Mouse (Mus musculus): ENCODE results near the gene 3110040N11Rik. TPM values are rescaled to one million over a fixed set of nuclear protein-coding genes. Genes with fewer than 3 reads are reported as not detected.
A peak's percentile ranks its signal among the peaks of the same experiment; 100 is the strongest.
"Not testable (repeated sequence)": the region's sequence is repeated elsewhere in the genome, so short reads cannot be mapped to it uniquely, and the experiment has no call there.

3110040N11Rik gene
- total RNA-seq (2021) = 10 to 100 TPM; 27.5 to 29.4 TPM
- long read RNA-seq, experiment 1, transcript 3110040N11Rik-201 (5 exons, 887 nt) = major isoform, 5 of 13 reads
- long read RNA-seq, experiment 1, partial matches to known transcripts = 0 of 13 reads
- long read RNA-seq, experiment 1, other reads (novel, unspliced or antisense) = 8 of 13 reads
- long read RNA-seq, experiment 2, partial matches to known transcripts = 6 of 29 reads
- long read RNA-seq, experiment 2, other reads (novel, unspliced or antisense) = 19 of 29 reads

DNA sequence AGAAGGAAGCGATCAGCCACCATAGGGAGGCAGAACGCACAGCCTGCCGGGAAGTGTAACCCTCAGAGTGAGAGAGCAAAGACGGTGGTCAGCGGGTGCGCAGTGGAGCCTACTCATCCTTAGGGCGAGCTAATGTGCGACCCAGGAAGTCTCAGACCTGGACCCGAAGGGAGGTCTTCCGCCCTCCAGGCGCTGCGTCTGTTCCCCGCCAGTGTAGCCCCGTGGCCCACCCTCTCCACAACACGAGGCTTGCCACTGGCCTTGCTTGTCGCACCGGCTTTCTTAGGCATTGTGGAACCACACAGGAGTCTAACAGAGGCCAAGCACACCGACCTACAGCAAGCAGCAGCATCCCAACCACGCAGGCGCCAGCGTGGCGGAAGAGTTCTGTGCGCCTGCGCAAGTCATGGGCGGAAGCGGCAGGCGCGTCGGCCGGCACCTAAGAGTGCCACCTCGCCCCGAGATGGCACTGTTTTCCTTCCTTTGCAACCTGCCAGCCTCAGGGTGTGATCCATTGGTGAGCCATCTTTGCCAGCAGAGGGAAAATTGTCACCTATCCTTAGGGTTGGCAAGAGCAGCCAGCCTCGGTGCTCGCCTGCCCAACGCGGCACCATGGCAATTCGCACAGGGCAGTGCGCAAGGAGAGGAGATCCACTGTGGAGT is at the start of gene 3110040N11Rik:
Gene 3110040N11Rik, minus strand, starts transcription at position 384 of the 663 bp plus-strand sequence.
- DNase-seq (ENCODE audit: low spot score in 2 of 2) = peak; percentile 83 to 87

DNA sequence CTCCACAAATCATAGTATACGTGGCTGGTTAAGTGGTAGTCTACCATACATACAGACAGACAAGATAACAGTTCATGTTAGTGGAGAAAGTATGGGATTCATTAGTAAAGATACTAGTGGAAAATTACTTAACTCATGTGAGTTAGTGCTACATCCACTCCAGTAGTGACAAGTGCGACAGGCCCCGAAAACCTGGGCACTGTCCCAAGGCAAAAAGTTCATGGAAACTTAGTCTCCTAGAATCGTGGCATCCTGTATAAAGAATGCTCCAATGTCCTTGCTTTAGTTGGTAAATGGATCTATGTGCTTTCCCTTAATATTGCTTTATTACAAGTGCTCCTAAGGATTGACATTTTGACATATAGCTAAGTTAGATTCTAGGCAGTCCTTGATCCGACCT is 48.5 kb upstream of the 3110040N11Rik start:
- DNase-seq (ENCODE audit: low spot score in 2 of 2) = not testable (repeated sequence)

DNA sequence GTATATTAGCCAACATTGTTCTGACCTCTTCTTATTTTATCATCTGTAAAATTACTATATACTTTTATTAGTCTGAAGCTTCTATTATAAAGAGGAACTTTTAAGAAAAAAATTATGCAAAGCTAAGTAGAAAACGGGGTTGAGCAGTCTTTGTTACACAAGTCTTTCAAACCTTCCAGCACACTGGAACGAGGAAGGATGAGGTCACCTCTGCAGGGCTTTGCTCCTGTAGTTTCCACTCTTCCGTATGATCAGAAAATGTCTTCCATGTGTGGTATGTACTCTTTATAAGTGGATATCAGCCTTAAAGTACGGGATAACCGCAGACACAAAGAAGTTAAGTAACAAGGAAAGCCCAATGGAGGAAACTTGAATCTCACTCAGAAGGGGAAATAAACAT is 46.2 kb upstream of the 3110040N11Rik start:
- no peak for DNase-seq (ENCODE audit: low spot score in 2 of 2)

DNA sequence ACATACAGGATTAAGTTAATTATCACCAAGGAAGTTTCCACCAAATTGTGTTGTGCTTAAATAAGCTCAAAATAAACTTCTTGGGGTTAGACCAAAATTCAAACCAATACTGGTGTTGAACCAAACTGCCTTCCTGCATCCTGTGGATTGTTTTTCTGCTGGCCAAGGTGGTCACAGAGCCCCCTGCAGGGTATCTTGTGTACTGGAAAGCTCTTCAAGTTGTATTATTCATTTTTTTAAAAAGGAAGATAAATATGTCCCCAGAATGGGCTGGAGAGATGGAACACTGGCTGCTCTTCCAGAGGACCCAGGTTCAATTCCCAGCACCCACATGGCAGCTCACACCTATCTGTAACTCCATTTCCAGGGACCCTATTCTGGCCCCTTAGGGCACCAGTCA is 45.6 kb upstream of the 3110040N11Rik start:
- no peak for DNase-seq (ENCODE audit: low spot score in 2 of 2)

DNA sequence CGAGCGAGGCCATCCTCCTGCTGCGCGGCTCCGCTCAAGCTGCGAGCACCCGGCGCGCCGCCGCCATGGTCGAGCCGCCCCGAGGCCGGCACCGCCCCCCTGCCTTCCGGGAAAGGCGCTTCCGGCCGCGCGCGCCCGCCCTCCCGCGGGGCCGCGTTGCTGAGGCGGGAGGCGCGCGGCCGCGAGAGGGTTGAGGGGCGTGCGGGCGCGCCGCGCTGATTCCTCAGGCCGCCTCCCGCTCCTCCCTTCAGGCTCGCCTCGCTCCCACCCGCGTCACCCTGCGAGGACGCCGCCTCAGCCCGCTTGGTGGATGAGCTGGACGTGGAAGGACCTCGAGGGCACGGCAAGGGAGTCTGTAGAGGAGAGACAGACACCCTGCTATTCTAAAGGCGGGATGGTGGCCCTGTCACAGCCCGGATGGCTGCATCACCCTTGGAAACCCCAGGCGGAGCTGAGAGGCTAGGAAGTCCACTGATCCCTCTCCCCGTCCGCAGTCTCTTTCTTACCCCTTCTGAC is 40.2 kb upstream of the 3110040N11Rik start, which contains the start of gene Btbd1:
Gene Btbd1, minus strand, starts transcription at position 53 of the 516 bp plus-strand sequence.
- peak; percentile 78 to 82 for DNase-seq (ENCODE audit: low spot score in 2 of 2)

DNA sequence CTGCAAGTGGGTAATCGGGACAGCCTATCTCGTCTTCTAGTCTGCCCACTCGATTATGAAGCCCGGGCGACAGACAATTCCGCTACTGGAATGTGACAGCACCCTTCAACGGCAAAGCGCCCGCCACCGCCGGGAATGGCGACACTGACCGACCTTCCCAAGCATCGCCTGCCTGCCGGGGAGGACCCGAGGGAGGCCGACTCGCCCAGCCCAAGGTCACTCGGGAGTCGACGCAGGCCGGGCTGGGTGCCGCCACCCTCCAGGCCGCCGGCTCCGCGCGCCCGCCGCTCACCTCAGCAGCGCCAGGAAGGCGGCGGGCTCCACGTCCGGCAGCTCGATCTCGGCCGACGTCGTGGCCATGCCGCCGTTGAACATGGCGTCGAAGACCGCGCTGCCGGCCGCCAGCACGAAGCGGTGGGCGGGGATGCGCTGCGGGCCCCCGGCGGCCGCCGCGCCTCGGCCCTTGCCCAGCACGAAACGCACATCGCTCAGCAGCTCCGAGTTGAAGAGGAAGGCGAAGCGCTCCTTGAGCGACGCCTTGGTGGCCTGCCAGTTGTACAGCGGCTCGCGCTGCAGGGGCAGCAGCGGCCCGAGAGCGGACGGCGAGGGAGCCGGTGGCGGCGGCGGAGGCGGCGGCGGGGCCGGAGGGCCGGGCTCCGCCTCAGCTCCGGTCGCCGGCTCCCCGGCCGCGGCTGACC is 39.6 kb upstream of the 3110040N11Rik start:
- peak; percentile 45 to 64 for DNase-seq (ENCODE audit: low spot score in 2 of 2)

DNA sequence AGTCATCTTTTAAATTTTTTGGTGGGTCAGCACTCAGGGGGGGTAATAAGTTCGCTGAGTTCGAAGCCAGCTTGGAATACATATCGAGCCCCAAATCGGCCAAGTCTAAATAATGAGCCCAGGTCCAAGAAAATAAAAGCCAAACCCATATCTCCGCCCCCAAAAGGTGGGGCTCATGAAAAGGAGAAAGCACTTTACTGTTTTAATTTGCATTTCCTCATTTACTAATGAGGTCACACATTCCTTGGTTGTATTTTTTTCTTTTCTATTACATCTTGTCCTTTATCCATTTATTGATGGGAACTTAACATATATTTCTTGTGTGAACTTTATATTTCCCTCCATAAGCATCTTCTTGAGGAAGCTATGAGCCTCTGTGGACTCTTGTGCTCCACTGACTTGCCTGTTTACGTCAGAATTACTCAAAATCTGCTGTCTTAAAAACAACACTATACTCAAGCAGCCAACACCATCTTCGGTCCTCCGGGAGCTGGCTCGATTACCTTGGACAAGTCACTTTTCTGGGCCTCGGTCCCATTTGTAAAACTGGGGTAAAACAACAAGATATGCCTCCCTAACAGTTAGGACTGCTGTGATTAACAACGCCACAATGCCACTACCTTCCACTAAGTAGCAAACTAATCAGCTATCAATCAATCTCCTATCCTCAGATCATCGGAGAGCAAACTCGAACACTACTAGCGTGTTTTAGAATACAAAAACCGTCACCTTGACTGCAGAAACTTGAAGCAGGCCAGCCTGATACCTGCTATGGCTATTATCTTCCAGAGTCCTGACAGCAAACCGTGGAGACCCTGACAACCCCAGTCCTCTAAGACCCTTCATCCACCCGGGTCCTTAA is 38.8 kb upstream of the 3110040N11Rik start:
- peak in 1 of 2 experiments; percentile 13 for DNase-seq (ENCODE audit: low spot score in 2 of 2)

DNA sequence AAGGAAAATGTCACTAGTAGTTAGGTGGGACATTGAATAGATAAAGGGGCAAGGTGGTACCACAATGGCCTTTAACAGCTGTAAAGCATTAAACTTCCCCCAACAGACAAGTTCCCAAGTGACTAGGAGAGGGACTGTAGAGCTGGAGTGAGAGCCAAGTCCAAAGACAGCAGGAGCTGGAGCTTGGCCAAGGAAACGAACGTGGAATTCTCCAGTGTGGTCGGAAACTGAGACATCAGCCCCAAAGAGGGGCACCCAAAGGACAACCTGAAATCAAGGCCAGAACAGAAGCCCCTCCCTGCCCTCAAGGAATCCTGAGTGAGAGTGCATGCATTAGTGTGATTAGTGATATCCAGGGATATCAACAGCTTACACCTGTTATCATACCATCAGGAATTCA is 36.1 kb upstream of the 3110040N11Rik start:
- no peak for DNase-seq (ENCODE audit: low spot score in 2 of 2)

DNA sequence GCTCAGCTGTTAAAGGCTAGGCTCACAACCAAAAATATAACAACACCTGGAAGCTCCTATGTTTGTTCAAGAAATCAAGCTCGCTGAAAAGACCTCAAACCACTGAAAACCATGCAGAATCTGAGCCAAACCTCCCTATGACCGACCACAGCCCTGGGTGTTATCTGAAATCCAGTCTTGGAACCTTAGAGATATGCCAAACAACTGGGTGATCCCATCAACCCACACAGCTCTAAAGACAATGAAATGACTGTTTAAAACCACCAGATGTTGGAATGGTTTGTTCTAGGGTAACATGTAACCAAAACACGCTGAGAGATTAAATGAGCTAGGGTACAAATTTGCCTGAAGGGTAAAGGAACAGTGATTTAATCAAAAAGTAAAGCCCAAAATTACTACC is 35.6 kb upstream of the 3110040N11Rik start:
- DNase-seq (ENCODE audit: low spot score in 2 of 2) = no peak

DNA sequence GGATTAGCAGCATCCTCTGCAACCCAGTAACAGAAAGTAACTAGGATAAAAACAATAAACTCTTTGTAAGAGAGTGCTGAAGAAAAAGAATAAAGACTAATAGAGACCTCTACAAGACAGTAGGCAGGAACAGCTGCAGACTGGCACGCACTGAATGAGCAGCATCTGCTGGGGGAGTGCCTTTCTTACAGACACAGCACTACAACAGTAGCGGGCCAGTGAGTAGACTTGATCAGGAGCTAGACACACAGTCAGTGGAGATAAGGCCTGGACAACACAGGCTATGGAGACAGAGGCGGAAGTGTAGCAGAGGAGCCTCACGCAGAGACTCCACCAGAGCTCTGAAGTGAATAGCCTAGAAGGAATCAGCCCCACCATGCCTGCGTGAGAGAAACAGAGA is 16.8 kb upstream of the 3110040N11Rik start:
- DNase-seq (ENCODE audit: low spot score in 2 of 2) = no peak

DNA sequence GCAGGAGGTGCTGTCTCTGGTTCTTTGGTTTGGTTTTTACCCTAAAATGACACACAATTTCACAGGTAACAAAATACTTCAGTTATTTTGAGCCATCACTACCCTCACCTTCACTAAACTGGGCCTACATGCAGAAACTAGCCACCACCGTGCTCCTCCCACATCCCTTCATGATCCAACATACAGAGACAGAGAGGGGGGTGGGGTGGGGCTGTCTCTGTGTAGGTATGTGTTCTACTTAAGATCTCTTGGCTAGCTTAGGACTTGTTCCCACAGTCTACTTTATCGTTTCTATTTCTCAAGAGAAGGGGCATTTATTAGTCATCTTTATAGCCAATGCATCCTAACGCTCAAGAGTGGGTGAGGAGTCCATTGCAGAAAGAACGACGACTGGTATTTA is 742 bp downstream of the 3110040N11Rik start:
- DNase-seq (ENCODE audit: low spot score in 2 of 2) = no peak

DNA sequence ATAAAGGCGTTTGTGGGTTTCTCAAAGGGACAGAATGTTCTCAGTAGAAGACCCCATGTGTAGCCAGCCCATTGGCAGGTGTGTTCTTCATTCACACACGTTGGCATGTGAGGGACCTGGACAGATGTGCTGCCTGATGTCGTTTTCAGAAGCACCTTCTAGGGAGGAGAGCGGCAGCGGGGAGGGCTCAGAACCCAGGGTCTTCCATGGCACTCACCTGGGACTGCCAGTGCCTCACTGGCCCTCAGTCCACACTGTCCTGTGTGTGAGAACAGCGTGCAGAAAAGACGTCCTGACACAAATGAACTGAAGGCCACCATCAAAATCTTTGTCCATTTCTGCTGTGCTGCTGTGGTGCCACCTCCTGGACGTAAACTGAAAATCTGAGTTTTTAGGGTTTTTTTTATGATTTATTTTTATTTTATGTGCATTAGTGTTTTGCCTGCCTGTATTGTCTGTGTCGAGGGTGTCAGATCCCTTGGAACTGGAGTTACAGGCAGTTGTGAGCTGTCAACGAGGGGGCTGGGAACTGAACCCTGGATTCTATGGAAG is 11.5 kb downstream of the 3110040N11Rik start:
- no peak for DNase-seq (ENCODE audit: low spot score in 2 of 2)

DNA sequence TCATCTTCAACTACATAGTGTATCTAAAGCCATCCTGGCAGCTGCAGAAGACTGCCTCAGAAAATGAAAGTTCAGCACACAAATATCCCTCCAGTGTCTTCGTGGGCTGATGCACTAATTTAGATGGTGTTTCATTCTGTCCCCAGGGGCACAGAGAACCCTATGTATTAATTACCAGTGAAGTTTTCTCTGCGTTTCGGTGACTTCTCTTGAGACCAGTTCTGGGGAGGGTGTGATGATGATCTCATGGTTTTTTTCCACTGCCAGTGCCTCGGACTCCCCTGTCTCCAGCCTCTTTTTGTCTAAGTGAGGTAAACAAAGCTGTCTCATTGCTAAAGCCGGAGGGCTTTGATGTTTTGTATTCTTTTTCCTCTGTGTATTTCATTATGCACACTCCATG is 14.0 kb downstream of the 3110040N11Rik start:
- no peak for DNase-seq (ENCODE audit: low spot score in 2 of 2)

DNA sequence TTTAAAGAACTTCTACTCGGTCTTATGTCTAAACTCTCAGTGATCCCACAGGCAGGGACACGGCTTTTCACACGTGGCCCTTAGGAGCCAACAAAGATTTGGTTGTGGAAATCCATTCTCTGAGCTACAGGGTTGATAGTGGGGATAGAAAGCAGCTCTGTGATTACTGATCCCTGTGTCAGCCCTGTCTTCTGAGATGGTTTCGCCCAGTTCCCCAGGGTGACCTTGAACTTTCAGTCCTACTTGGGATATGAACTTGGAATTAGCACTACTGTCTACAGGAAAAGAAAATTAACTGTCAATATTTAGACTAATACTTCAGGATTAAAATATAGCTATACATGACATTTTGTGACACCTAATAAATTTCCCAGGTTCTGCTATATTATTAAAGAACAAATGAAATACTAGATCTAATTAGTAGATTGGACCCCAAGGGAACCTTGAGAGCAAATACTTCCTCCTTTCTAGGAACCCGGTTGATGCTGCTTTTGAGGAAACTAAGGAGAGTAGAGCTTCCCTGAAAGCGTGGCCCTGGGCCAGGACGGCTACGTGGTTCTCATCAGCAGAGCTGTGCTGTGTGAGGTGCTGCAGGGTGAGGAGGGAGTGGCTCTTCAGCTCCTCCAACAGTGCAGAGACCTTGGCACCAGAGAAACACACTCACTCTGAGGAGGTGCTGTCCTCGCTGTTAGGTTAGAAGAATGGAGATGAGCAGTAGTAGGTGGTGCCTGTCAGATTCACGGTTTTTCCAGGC is 16.3 kb downstream of the 3110040N11Rik start:
- no peak for DNase-seq (ENCODE audit: low spot score in 2 of 2)

DNA sequence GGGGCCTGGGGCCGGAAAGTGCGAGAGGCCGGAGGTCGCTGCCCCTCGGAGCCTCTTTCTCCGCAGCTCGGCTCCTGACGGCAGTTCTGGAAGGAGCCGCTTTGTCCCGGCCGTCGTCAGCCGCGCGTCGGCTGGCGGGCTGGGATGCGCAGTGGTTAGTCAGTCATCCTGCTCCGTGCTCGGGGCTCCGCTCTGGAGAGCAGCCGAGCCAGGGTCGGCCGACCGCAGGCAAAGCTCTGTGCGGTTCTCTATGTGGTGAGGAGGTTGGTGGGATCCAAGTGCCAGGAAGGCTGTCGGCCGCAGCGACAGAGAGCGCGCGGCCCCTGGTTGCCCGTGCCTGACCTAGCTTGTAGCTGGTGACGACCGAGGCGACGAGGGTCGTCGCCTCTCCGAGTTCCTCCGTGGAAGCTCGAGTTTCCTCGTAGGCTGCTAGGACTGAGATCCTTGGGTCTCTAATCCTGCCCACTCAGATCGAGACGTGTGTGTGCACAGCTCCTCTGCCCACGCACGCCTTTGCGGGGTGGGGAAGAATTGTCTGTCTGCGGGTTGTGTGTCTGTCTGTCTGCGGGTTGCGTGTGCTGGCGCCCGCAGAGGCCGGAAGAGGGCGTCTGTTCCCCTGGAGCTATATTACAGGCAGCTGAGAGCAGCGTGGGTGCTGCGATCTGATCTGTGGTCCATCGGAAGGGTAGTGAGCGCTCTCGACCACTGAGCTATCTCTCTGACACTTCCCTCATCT is 26.0 kb downstream of the 3110040N11Rik start:
- peak in 1 of 2 experiments; percentile 21 for DNase-seq (ENCODE audit: low spot score in 2 of 2)

DNA sequence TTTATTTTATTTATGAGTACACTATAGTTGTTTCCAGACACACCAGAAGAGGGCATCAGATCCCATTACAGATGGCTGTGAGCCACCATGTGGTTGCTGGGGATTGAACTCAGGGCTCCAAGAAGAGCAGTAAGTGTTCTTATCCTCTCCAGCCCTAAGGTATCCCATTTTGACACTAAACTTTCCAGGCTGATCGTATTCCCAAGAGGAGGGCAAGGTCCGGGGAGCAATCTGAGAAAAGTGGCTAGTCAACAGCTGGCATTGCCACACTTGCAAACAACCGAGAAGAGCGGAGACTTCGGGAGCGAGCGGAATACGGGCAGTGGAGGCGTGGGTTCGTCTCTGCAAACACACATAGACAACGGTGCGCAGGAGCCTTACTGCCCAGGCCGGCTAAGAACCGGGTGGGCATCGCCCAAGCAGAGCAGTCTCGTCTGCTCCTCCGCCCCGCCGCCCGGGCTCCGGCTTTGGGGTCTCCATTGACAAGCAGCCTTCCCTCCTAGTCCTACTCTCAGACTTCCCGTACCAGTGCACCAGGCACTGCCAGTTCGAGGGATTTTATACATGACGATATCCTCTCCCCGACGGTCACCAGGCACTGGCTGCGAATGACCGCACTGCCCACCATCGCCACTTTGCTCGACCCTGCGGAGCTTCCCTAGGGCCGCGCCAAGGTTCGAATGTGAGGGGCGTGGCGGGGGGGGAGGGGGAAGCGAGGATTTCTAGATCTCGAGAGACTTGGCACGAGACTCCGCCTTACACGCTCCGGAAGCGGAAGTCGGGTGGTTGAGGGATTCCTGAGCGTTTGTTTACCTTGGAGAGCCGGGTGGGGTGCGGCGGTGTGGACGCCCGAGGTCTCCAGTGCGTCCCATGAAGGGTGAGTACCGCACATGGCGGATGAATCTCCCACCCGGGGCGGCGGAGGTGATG is 26.8 kb downstream of the 3110040N11Rik start, which contains the start of gene Ramac:
Gene Ramac, plus strand, starts transcription at position 746 of the 930 bp plus-strand sequence.
- peak; percentile 83 to 89 for DNase-seq (ENCODE audit: low spot score in 2 of 2)

DNA sequence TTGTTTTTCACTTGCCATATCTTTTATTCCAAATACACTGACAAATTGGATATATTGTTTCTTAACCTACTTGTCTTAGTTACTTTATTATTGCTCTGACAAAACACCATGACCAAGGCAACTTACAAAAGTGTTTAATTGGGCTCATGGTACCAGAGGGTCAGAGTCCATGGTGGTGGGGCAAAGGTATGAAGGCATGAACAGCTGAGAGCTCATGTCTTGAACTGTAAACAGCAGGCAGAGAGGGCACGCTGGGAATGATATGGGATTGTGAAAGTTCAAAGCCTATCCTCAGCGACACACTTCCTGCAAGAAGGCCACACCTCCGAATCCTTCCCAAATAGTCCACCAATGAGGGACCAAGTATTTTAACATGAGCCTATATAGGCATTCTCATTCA is 41.3 kb downstream of the 3110040N11Rik start:
- no peak for DNase-seq (ENCODE audit: low spot score in 2 of 2)

DNA sequence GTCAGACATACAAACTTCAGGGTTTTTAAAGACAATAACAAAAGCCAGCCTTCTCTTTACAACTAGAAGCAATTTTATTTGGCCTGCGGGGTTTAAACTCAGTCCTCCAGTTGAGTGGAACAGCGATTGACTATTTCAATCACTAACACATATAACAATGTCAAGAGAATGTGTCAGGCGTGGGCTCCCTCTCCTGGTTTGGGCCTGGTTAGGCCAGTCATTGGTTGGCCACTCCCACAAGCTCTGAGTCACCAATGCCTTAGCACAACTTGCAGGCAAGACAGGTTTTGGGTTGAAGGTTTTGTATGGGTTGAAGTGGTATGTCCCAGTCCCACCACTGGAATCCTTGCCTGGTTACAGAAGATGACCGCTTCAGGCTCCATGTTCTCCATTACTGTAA is 45.1 kb downstream of the 3110040N11Rik start:
- DNase-seq (ENCODE audit: low spot score in 2 of 2) = no peak

Measured in layer of hippocampus, postnatal 14 days (tissue).